Mouse (Mus musculus) lung, embryonic 16.5 days (tissue): ENCODE data around the gene Spock2. TPM values are rescaled to one million over a fixed set of nuclear protein-coding genes. Genes with fewer than 3 reads are reported as not detected.
"Not testable (repeated sequence)": the region's sequence is repeated elsewhere in the genome, so short reads cannot be mapped to it uniquely, and the experiment has no call there.

ENCODE experiments used
- ATAC-seq: fragments of 200-750 bp; cut with Nextera tagmentation; 2 replicates; pipeline ENCODE4 v1.8.0; 2017; ENCODE audit warnings: low read depth, mild to moderate bottlenecking, moderate library complexity
- H3K27ac ChIP-seq: fragments of 300-500 bp; sonication (generic); 2 replicates; pipeline ENCODE4 v1.5.1; 2014; ENCODE audit warnings: mild to moderate bottlenecking, control low read depth, low read length
- H3K27me3 ChIP-seq: fragments of 300-500 bp; sonication (generic); 2 replicates; pipeline ENCODE4 v1.6.1; 2014; ENCODE audit warnings: low read depth, low read length, mixed read lengths; ENCODE audit not compliant: control insufficient read depth, insufficient read depth
- H3K36me3 ChIP-seq: fragments of 300-500 bp; sonication (generic); 2 replicates; pipeline ENCODE4 v1.6.1; 2014; ENCODE audit warnings: low read length; ENCODE audit not compliant: control insufficient read depth, insufficient read depth
- H3K4me1 ChIP-seq: fragments of 300-500 bp; sonication (generic); replicated peaks from 2 replicates; pipeline ENCODE4 v1.6.1; 2014; ENCODE audit warnings: low read length, mixed read lengths; ENCODE audit not compliant: control insufficient read depth, insufficient read depth
- H3K4me2 ChIP-seq: fragments of 300-500 bp; sonication (generic); 2 replicates; pipeline ENCODE4 v1.6.1; 2014; ENCODE audit warnings: low read depth, low read length, control low read depth
- H3K4me3 ChIP-seq: fragments of 300-500 bp; sonication (generic); 2 replicates; pipeline ENCODE4 v1.5.1; 2014; ENCODE audit warnings: mild to moderate bottlenecking, low read length, control low read depth
- H3K9ac ChIP-seq: fragments of 300-500 bp; sonication (generic); 2 replicates; pipeline ENCODE4 v1.6.1; 2014; ENCODE audit warnings: low read length, control low read depth
- H3K9me3 ChIP-seq: fragments of 300-500 bp; sonication (generic); 2 replicates; pipeline ENCODE4 v1.6.1; 2016; ENCODE audit warnings: low read length; ENCODE audit not compliant: control insufficient read depth
- WGBS: fragments of 180-500 bp; shearing (Covaris S2); extraction: QIAGEN DNeasy Blood & Tissue Kit; methylation state at CpG from one replicate; pipeline ENCODE4 v1.1.7; 2014; 5-methylcytosine and 5-hydroxymethylcytosine counted together
- polyA plus RNA-seq: library from polyadenylated mRNA; unstranded; fragments of >200 nt; fragmentation: Nextera tagmentation; extraction: Ambion mirVana; gene quantifications from 2 replicates; pipeline ENCODE4 v1.2.1, GENCODE M21; 2015

Gene Spock2
- polyA plus RNA-seq, 1 experiment from 2014 or later: 4.4 TPM

DNA sequence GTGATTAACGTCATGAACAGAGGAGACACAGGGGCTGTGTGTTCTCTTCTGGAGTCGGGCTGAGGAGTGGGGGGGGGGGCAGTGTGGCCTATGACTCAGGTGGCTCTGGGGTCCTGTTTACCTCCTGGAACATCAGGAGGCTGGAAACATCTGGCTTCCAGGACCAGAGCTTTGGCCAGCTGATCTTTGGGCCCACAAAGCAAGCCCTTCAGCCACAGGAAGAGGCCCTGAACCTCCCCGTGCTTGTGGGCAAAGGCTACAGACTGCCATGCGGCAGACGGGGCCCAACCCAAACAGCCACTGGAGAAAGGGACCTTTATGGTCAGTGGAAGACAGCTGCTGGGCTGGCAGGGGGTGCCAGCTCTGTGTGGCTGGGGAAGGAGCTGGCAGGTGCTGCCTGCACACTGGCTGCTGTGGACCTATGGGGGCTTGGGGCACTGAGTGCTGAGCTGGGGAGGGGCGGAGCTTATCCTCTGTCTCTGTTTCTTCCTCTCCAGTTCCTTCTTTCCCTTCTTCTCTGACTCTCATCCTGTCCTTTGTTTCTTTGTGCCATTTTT lies 45.2 kb downstream of the Spock2 start:
- no peaks in the 10 kb centered on the region for H3K9me3 ChIP-seq
- H3K27ac ChIP-seq: no peak overlapping the region
- no peak overlapping the region for H3K9ac ChIP-seq
- no peak overlapping the region for H3K4me2 ChIP-seq
- no peaks in the 10 kb centered on the region for H3K27me3 ChIP-seq
- H3K4me1 ChIP-seq: no peaks in the 10 kb centered on the region
- no peak overlapping the region for H3K4me3 ChIP-seq
- no peak for ATAC-seq
- no peaks in the 10 kb centered on the region for H3K36me3 ChIP-seq
- WGBS: 57% methylated on average over 6 of the region's 6 CpGs

GRCm38 (mm10) chr10:60156016-60156415 lies 50.0 kb downstream of the Spock2 start:
- Histone ChIP-seq H3K4me3 (no peak overlapping the region), H3K36me3 (no peaks in the 10 kb centered on the region), H3K4me2 (no peak overlapping the region), H3K27me3 (no peaks in the 10 kb centered on the region), H3K27ac (no peak overlapping the region), H3K9me3 (no peaks in the 10 kb centered on the region), H3K4me1 (no peaks in the 10 kb centered on the region), H3K9ac (no peak overlapping the region)
- ATAC-seq: no peak

GRCm38 (mm10) chr10:60158144-60158543 lies 52.1 kb downstream of the Spock2 start:
- Histone ChIP-seq H3K4me3 (no peak overlapping the region), H3K27me3 (no peaks in the 10 kb centered on the region), H3K9ac (no peak overlapping the region), H3K4me2 (no peak overlapping the region), H3K27ac (no peak overlapping the region), H3K4me1 (no peaks in the 10 kb centered on the region), H3K9me3 (no peaks in the 10 kb centered on the region), H3K36me3 (no peaks in the 10 kb centered on the region)
- 82% methylated on average over 3 of the region's 3 CpGs for WGBS
- ATAC-seq: no peak

- not testable (repeated sequence) for H3K36me3 ChIP-seq, H3K27ac ChIP-seq, H3K27me3 ChIP-seq, H3K4me2 ChIP-seq, ATAC-seq, H3K9me3 ChIP-seq, H3K4me3 ChIP-seq, H3K9ac ChIP-seq, H3K4me1 ChIP-seq
- WGBS: 52% methylated on average over 3 of the region's 3 CpGs
Observed at GRCm38 (mm10) chr10:60161397-60161796, 55.4 kb downstream of the Spock2 start.

DNA sequence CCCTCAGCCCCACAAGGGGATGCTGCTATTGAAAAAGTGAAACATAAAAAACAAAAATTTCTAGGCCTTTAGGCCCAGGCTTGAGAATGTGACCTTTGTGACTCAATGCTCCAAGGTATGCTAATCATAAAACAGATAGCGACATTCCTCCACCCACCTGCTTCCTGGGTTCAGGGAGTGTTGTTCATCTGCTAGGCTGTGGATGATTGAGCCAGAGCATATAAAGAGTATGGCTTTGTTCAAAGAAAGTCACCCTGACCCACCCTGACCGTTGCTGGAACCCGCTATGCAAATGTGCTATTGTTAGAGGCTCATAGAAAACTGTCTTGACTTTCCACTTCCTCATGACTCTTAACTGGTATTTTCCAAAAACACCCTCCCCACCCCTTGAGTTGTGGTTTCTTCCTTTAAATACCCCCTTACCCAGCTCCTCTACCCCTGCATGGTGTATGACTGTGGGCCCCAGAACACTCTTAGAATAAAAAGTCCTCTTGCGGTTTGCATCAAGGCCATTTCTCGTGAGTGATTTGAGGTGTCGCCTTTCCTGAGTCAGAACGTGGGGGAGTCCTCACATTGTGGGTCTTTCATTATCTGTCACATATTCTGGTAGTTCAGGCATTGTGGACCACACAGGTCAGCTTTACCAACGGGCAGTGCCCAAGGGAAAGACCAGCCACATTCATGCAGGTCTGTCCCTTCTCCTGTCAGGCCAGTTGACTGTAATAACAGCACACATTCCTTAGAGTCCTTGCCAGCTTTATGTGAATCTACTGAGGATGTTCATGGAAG lies 56.4 kb downstream of the Spock2 start:
- H3K9me3 ChIP-seq, ATAC-seq, H3K27ac ChIP-seq, H3K4me3 ChIP-seq, H3K36me3 ChIP-seq, H3K27me3 ChIP-seq, H3K4me1 ChIP-seq, H3K4me2 ChIP-seq, H3K9ac ChIP-seq: not testable (repeated sequence)
- WGBS: 85% methylated on average over 8 of the region's 8 CpGs

- no peak for ATAC-seq
- H3K27me3 ChIP-seq: no peaks in the 10 kb centered on the region
- no peak overlapping the region for H3K4me2 ChIP-seq
- no peak overlapping the region for H3K27ac ChIP-seq
- no peaks in the 10 kb centered on the region for H3K4me1 ChIP-seq
- WGBS: 89% methylated on average over 6 of the region's 6 CpGs
- H3K9me3 ChIP-seq: no peaks in the 10 kb centered on the region
- H3K4me3 ChIP-seq: no peak overlapping the region
- H3K9ac ChIP-seq: no peak overlapping the region
- H3K36me3 ChIP-seq: no peaks in the 10 kb centered on the region
Observed at GRCm38 (mm10) chr10:60162973-60163255, 56.9 kb downstream of the Spock2 start.

DNA sequence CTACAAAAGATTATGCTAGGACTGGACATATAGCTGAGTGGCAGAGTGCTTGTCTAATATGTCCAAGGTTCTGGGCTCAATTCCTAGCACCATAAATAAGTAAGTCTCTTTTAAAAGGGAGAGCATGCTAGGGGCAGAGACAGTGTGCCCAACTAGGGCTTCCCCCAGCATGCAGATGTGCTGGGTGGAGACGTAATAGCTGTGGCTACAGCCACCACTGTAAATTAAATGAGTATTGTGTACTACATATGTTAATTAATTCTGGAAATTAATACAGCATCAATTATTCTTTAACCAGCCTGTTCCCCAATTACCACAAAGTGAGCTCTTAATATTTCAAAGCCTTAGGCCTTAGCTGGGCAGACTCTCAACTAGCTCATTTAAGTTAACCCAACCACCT lies 58.9 kb downstream of the Spock2 start:
- ATAC-seq: no peak

GRCm38 (mm10) chr10:60166068-60166467 lies 60.0 kb downstream of the Spock2 start:
- H3K4me2 ChIP-seq: no peak overlapping the region
- no peak overlapping the region for H3K9ac ChIP-seq
- H3K4me3 ChIP-seq: no peak overlapping the region
- H3K9me3 ChIP-seq: no peaks in the 10 kb centered on the region
- no peak for ATAC-seq
- no peaks in the 10 kb centered on the region for H3K4me1 ChIP-seq
- no peaks in the 10 kb centered on the region for H3K36me3 ChIP-seq
- H3K27me3 ChIP-seq: no peaks in the 10 kb centered on the region
- no peak overlapping the region for H3K27ac ChIP-seq
- 34% methylated on average over 3 of the region's 3 CpGs for WGBS

More for the DNA sequence above, 58.9 kb downstream of the Spock2 start:
- Histone ChIP-seq H3K9ac (no peak overlapping the region), H3K4me2 (no peak overlapping the region), H3K27me3 (no peaks in the 10 kb centered on the region), H3K9me3 (no peaks in the 10 kb centered on the region), H3K4me3 (no peak overlapping the region), H3K36me3 (no peaks in the 10 kb centered on the region), H3K27ac (no peak overlapping the region), H3K4me1 (no peaks in the 10 kb centered on the region)
- 79% methylated on average over 1 of the region's 1 CpGs for WGBS

GRCm38 (mm10) chr10:60168306-60168705 lies 62.3 kb downstream of the Spock2 start:
- ATAC-seq: no peak
- no peak overlapping the region for H3K4me3 ChIP-seq
- no peak overlapping the region for H3K27ac ChIP-seq
- no peaks in the 10 kb centered on the region; the same call in 1 of the 2 replicates for H3K4me1 ChIP-seq
- no peaks in the 10 kb centered on the region for H3K27me3 ChIP-seq
- no peak overlapping the region for H3K9ac ChIP-seq
- 56% methylated on average over 2 of the region's 2 CpGs for WGBS
- H3K36me3 ChIP-seq: no peaks in the 10 kb centered on the region
- no peaks in the 10 kb centered on the region for H3K9me3 ChIP-seq
- H3K4me2 ChIP-seq: no peak overlapping the region
